Mouse (Mus musculus) colon, adult 2 months (tissue): ENCODE measurements around the gene Crygd. TPM values are rescaled to one million over a fixed set of nuclear protein-coding genes. Genes with fewer than 3 reads are reported as not detected.

Experiments used
- polyA plus RNA-seq: library from polyadenylated mRNA; depleted of rRNA; stranded (reverse); fragments of >200 nt; gene quantifications from 2 replicates; pipeline ENCODE4 v1.2.3, GENCODE M21; 2012; rRNA removed

Gene Crygd
- not detected in 2 replicates for polyA plus RNA-seq

DNA sequence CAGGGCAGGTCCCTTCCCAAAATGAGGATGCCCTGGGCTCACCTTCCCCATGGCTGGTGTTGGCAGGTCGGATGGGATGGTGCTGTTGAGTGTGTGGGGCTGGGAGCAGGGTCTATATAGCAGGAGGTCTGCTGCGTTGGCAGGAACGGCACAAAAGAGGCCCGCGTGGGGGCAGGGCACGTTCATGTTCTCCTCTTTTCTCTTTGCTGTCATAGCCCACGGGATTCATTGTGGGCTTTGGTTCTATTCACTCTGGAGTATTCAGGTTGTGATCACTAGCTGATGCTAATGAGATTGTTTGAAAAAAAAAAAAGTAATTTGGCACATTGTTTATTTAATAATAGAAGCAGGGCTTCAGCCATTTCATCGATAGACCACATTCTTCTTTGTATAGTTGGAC, at the start of gene Crygd:
Gene Crygd, minus strand, starts transcription at position 101 of the 400 bp plus-strand sequence.

DNA sequence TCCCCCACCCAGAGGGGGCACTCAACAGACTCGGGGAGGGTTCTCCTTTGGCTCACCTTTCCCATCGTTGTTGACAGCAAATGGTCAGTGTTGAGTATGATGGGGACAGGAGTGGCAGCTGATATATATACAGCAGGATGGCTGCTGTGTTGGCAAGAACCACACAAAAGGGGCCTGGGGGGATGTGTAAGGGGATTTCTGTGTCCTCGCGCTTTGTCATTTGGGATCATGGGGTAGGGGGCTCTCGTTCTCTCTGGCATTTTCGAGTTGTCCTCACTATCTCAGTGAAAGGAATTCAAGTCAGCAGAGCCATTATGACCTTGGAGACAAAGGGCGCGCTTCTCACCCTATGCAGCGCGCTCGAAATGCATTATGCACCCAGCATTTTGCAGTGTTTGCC, 40.0 kb upstream of the Crygd start, which contains the start of gene Cryga:
Gene Cryga, minus strand, starts transcription at position 101 of the 400 bp plus-strand sequence.

DNA sequence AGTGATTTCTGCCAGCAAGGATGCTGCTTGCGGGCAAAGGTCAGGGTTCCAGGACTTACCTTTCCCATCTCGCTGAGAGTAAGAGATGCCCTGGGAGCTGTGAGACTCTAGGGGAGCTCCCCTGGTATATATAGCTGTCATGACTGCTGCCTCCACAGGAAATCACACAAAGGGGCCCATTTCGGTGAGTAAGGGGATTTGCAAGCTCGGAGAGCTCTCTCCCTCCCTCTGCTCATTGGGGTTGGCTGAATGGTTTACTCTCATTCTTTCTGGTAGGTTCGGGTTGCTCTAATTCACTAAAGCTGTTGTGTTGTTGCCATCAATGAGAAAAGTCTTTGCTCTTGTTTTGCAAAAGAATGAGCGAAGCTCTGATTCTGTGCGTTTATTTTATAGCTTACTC, 18.9 kb upstream of the Crygd start, which contains the start of gene Crygb:
Gene Crygb, minus strand, starts transcription at position 101 of the 400 bp plus-strand sequence.

DNA sequence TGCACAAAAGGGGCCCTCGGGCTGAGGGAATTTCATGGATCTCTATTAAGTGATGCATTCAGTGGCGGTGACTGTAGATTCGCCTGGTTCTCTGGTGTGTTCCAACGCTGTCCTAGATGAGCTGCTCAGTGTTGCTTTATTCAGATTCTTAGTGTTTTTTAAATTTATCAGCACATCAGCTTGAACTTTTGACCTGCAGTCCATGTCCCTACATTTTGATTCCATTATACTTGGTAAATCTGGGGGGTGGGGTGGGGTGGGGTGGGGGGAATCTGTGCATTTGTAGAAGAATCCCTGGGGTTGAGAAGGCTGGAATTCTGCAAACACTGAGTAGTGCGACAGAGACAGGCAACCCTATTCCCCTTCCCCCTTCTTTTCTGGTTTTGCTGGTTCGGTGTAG, 10.3 kb upstream of the Crygd start, which contains the start of gene Crygc:
Gene Crygc, minus strand, starts transcription at position 101 of the 400 bp plus-strand sequence.

DNA sequence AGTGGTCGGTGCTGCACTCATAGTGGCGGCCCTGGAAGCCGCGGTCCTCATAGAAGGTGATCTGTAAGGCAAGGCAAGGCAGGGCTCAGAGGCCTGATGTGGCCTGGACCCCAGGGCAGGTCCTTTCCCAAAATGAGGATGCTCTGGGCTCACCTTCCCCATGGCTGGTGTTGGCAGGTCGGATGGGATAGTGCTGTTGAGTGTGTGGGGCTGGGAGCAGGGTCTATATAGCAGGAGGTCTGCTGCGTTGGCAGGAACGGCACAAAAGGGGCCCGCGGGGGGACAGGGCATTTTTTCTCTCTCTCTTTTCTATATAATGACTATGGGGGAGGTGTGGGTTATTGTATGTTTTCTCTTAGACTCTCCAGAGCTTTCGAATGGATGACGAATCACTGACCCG, 12.3 kb downstream of the Crygd start, which contains the start of gene Cryge:
Gene Cryge, minus strand, starts transcription at position 198 of the 400 bp plus-strand sequence.

DNA sequence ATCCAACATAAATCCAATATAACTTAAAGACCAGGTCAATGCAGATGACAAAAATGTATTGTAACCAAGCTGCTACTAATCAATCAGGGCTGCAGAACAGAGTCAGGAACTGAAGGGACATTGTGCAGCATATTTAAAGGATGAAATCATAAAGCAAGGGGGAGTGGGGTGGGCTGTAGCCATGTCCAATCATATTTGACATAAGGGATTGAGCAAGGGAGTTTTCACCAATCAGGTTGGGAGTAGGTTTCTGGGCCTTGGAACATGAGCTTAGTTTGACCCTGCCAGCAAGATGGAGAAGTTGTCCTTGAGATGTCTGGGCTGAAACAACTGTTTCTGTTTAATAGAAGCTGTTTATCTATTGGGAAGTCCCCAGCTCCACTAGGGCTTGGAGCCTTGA, 30.6 kb downstream of the Crygd start, which contains the start of gene Akr1cl:
Gene Akr1cl, minus strand, starts transcription at position 119 of the 400 bp plus-strand sequence.

Other genes starting within 250 kb of the Crygd start
- gene Plekhm3, start 106.6 kb downstream of the Crygd start, polyA plus RNA-seq, result 1.4 and 1.5 TPM in 2 replicates
- not detected in 2 replicates for gene Akr1cl, start 30.7 kb downstream of the Crygd start, polyA plus RNA-seq
- not detected in 2 replicates for gene Cryge, start 12.3 kb downstream of the Crygd start, polyA plus RNA-seq
- not detected in 2 replicates for gene Crygc, start 10.2 kb upstream of the Crygd start, polyA plus RNA-seq
- gene Crygb, start 18.8 kb upstream of the Crygd start, polyA plus RNA-seq, result not detected in 2 replicates
- 0.29 TPM in 1 of 2 replicates, not detected in the other for gene Cryga, start 39.9 kb upstream of the Crygd start, polyA plus RNA-seq
- gene Gm28845, start 56.1 kb upstream of the Crygd start, polyA plus RNA-seq, result not detected in 2 replicates
- gene D630023F18Rik, start 59.8 kb upstream of the Crygd start, polyA plus RNA-seq, result not detected in 2 replicates
- 21.2 and 23.7 TPM in 2 replicates for gene Idh1, start 123.0 kb upstream of the Crygd start, polyA plus RNA-seq
- gene Pikfyve, start 123.2 kb upstream of the Crygd start, polyA plus RNA-seq, result 4.5 and 6.1 TPM in 2 replicates
- gene Pth2r, start 218.6 kb upstream of the Crygd start, polyA plus RNA-seq, result not detected in 2 replicates